ENCODE assay signal across 8 mouse cellular contexts in genomic region chr1:163150203-163150855, GRCm38 (mm10).
DNase-seq lines count a peak whose midpoint lies in the region; ATAC-seq and TF ChIP-seq lines count a peak whose summit lies in the region.

No protein-coding gene starts in this region.

- peak; percentile 90 for TF ChIP-seq CTCF in heart, adult 2 months (IDR thresholded peaks at IDR 0.05)
- peak; percentile 96 for TF ChIP-seq CTCF in midbrain, postnatal 0 days (IDR thresholded peaks at IDR 0.05)

- H3K9ac ChIP-seq in embryonic facial prominence, embryonic 12.5 days = no peak overlapping the region
- H3K9ac ChIP-seq in heart, adult 2 months (ENCODE audit: low read depth, low read length) = no peak overlapping the region
- no peak overlapping the region for H3K9ac ChIP-seq in midbrain, postnatal 0 days (replicated peaks; ENCODE audit: low read length, poor library complexity, severe bottlenecking)

- intact Hi-C loops in heart, adult 2 months (cut with DNase I) = loop anchor here (2.0 to 5.0 kb wide), 4 partner anchors 162 to 987 kb away; partner anchors contain the start of gene Prrx1
- intact Hi-C loops in left cerebral cortex, postnatal 36 days (cut with DNase I) = loop anchor here (1.0 to 10.0 kb wide), 3 partner anchors 164 to 760 kb away; partner anchors contain the start of genes Gorab and Prrx1

- TF ChIP-seq POLR2A in heart, adult 2 months (IDR thresholded peaks at IDR 0.05; ENCODE audit: insufficient read depth, low read depth, low read length) = no peak

- WGBS in embryonic facial prominence, embryonic 12.5 days = 29% methylated on average over 13 of the region's 13 CpGs
- 26% methylated on average over 13 of the region's 13 CpGs for WGBS in heart, adult 2 months
- WGBS in midbrain, postnatal 0 days = 24% methylated on average over 13 of the region's 13 CpGs

- peak; percentile 81 for DNase-seq in 416B (ENCODE audit: low read depth)
- peak; percentile 79 for DNase-seq in adrenal gland, postnatal 14 days
- DNase-seq in heart, adult 2 months = peak; percentile 52 to 61
- DNase-seq in kidney, adult 18-20 months = peak; percentile 54
- peak; percentile 49 to 72 for DNase-seq in left cerebral cortex, postnatal 36 days (ENCODE audit: low spot score in 2 of 2)
- DNase-seq in midbrain, postnatal 0 days (ENCODE audit: low spot score) = peak; percentile 93
- DNase-seq in testis, postnatal 10 days (ENCODE audit: low spot score) = peak; percentile 77

- no peaks in the 10 kb centered on the region for H3K79me2 ChIP-seq in heart, adult 2 months (replicated peaks; ENCODE audit: control insufficient read depth, insufficient read depth, low read length)

- no peak for TF ChIP-seq EP300 in heart, adult 2 months (IDR thresholded peaks at IDR 0.05; ENCODE audit: insufficient read depth, low read depth, low read length)

- H3K4me3 ChIP-seq in embryonic facial prominence, embryonic 12.5 days = peak overlapping the region; percentile 20
- H3K4me3 ChIP-seq in heart, adult 2 months = no peak overlapping the region
- H3K4me3 ChIP-seq in midbrain, postnatal 0 days (ENCODE audit: low read depth, low read length) = peak overlapping the region; percentile 33

- no peaks in the 10 kb centered on the region for H3K9me3 ChIP-seq in embryonic facial prominence, embryonic 12.5 days
- H3K9me3 ChIP-seq in midbrain, postnatal 0 days (ENCODE audit: low read length) = no peaks in the 10 kb centered on the region

- no peak overlapping the region for H3K27ac ChIP-seq in embryonic facial prominence, embryonic 12.5 days
- no peak overlapping the region for H3K27ac ChIP-seq in heart, adult 2 months
- no peak overlapping the region for H3K27ac ChIP-seq in midbrain, postnatal 0 days (ENCODE audit: low read depth, low read length)

- H3K4me2 ChIP-seq in embryonic facial prominence, embryonic 12.5 days (replicated peaks) = peak overlapping the region; percentile 37
- peak overlapping the region; percentile 45 for H3K4me2 ChIP-seq in midbrain, postnatal 0 days (ENCODE audit: low read depth, low read length, poor library complexity, severe bottlenecking)

- ATAC-seq in embryonic facial prominence, embryonic 12.5 days (ENCODE audit: insufficient number of reproducible peaks, insufficient read depth, low FRiP score, low TSS enrichment) = peak; percentile 88
- ATAC-seq in midbrain, postnatal 0 days (ENCODE audit: low FRiP score) = peak; percentile 94

- H3K4me1 ChIP-seq in embryonic facial prominence, embryonic 12.5 days = no peaks in the 10 kb centered on the region
- no peaks in the 10 kb centered on the region for H3K4me1 ChIP-seq in heart, adult 2 months (ENCODE audit: control insufficient read depth, insufficient read depth, low read length)
- H3K4me1 ChIP-seq in midbrain, postnatal 0 days (ENCODE audit: insufficient read depth, low read length) = no peaks in the 10 kb centered on the region

- H3K36me3 ChIP-seq in embryonic facial prominence, embryonic 12.5 days = no peaks in the 10 kb centered on the region
- H3K36me3 ChIP-seq in heart, adult 2 months (ENCODE audit: control insufficient read depth, insufficient read depth, low read length) = no peaks in the 10 kb centered on the region
- H3K36me3 ChIP-seq in midbrain, postnatal 0 days (ENCODE audit: insufficient read depth, low read length) = no peaks in the 10 kb centered on the region

- no peaks in the 10 kb centered on the region for H3K27me3 ChIP-seq in embryonic facial prominence, embryonic 12.5 days
- no peaks in the 10 kb centered on the region for H3K27me3 ChIP-seq in heart, adult 2 months (ENCODE audit: control insufficient read depth, insufficient read depth, low read length)
- no peaks in the 10 kb centered on the region for H3K27me3 ChIP-seq in midbrain, postnatal 0 days (ENCODE audit: insufficient read depth, low read length)
